ENCODE assay signal across 15 mouse cellular contexts in genomic region chr17:10540772-10541171, GRCm38 (mm10).
"Had no signal": no experiment of that assay in that cellular context is flagged by ENCODE, and none has a peak within 500 bp of the region (broad histone marks: within the 10 kb centered on the region; RNA-seq: fewer than 3 reads in every experiment).

No protein-coding gene starts in this region.

- H3K9ac ChIP-seq: lung, embryonic 14.5 days; midbrain, embryonic 13.5 days; midbrain, embryonic 15.5 days; neural tube, embryonic 12.5 days; stomach, embryonic 15.5 days had no signal

- ATAC-seq: midbrain, embryonic 13.5 days; midbrain, embryonic 15.5 days had no signal

- H3K4me1 ChIP-seq: megakaryocyte, embryonic 14.5 days; midbrain, embryonic 13.5 days; midbrain, embryonic 15.5 days; neural tube, embryonic 12.5 days; stomach, embryonic 15.5 days had no signal

- H3K4me2 ChIP-seq: lung, embryonic 14.5 days; midbrain, embryonic 11.5 days; midbrain, embryonic 13.5 days; midbrain, embryonic 15.5 days; neural tube, embryonic 12.5 days; stomach, embryonic 15.5 days had no signal

- H3K27ac ChIP-seq: midbrain, embryonic 13.5 days; midbrain, embryonic 15.5 days; neural tube, embryonic 12.5 days; stomach, embryonic 15.5 days; stomach, postnatal 0 days had no signal

- H3K4me3 ChIP-seq: megakaryocyte, embryonic 14.5 days; midbrain, embryonic 13.5 days; midbrain, embryonic 15.5 days; neural tube, embryonic 12.5 days; stomach, embryonic 15.5 days had no signal

- DNase-seq: lung, adult 18-20 months; lung, embryonic 14.5 days; lung, postnatal 10 days; lung, postnatal 4 days; right cerebral cortex, postnatal 14 days; thymus, adult 2 months; thymus, postnatal 25 days; thymus, postnatal 4 days had no signal

- H3K9me3 ChIP-seq: megakaryocyte, embryonic 14.5 days; midbrain, embryonic 13.5 days; midbrain, embryonic 15.5 days; neural tube, embryonic 12.5 days; stomach, embryonic 15.5 days had no signal

- H3K36me3 ChIP-seq: midbrain, embryonic 13.5 days; midbrain, embryonic 15.5 days; neural tube, embryonic 12.5 days; stomach, embryonic 15.5 days had no signal

- H3K27me3 ChIP-seq: megakaryocyte, embryonic 14.5 days; midbrain, embryonic 13.5 days; midbrain, embryonic 15.5 days; neural tube, embryonic 12.5 days; stomach, embryonic 15.5 days had no signal
